Mouse (Mus musculus): ENCODE results near the gene Lrmda.

The Lrmda gene

DNA sequence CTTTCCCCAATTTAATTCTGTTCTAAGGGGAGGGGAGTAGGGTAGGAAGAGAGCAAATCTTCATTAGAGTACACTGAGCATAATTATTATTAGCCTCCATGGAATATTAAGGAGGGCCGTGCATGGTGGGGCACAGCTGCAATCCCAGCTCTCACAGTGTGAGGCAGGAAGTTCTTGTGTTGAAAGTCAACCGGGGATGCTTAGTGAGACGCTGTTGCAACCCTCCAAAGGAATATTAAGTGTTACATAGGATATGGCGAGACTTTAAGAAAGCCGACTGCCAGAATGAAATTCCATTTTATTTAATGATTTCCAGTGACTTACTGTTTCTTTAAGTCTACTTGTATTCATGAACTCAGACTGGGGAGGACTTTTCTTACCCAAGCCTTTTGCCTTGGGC, 23.9 kb downstream of the Lrmda start:
- DNase-seq (ENCODE audit: extremely low read depth, low read depth): no peak

GRCm38 (mm10) chr14:22046262-22046856, 26.8 kb downstream of the Lrmda start:
- no peak for DNase-seq (ENCODE audit: extremely low read depth, low read depth)

GRCm38 (mm10) chr14:22048068-22048899, 28.8 kb downstream of the Lrmda start:
- no peak for DNase-seq (ENCODE audit: extremely low read depth, low read depth)

GRCm38 (mm10) chr14:22048900-22049199, 29.3 kb downstream of the Lrmda start:
- no peak for DNase-seq (ENCODE audit: extremely low read depth, low read depth)

GRCm38 (mm10) chr14:22049282-22049681, 29.8 kb downstream of the Lrmda start:
- no peak for DNase-seq (ENCODE audit: extremely low read depth, low read depth)

- no peak for DNase-seq (ENCODE audit: extremely low read depth, low read depth)
Observed at GRCm38 (mm10) chr14:22051941-22052664, 32.6 kb downstream of the Lrmda start.

DNA sequence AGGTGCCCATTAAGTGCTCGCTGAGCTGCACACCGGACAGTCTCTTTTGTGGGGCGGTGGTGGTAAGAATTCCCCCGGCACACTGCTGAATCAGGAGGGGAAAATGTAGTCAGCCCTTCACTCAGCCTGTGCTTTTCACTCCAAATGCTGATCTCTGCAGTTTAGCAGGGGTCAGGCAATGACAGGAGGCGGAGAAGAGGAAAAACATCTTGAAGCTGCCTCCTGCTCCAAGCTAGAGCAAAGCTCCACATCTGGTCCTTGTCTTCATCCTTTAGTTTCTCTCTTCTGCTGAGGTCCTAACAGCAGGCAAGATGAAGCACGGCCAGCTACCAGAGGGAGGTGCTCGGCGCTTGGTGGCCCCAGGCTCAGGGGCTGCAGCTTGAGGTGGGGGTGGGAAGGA, 36.1 kb downstream of the Lrmda start:
- DNase-seq (ENCODE audit: extremely low read depth, low read depth): no peak

DNA sequence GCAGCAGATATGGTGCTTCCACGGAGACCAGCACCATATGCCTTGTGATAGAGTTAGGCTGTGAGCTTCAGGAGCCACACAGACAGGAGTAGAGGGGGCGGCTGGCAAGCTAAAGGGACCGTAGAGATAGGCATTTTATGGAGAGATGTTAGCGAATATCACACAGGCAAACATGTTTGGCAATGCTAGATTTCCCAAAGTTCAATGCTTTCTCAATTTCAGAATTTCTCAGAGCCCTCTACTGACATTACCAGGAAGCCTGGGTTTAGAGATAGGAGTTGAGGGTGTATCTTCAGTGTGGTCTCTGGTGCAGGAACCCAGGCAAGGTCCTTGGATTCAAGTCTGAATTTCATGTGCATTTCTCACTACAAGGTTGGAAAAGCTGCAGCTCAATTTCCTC, 36.7 kb downstream of the Lrmda start:
- peak; percentile 49 for DNase-seq (ENCODE audit: extremely low read depth, low read depth)

GRCm38 (mm10) chr14:22058729-22059128, 39.2 kb downstream of the Lrmda start:
- no peak for DNase-seq (ENCODE audit: extremely low read depth, low read depth)

DNA sequence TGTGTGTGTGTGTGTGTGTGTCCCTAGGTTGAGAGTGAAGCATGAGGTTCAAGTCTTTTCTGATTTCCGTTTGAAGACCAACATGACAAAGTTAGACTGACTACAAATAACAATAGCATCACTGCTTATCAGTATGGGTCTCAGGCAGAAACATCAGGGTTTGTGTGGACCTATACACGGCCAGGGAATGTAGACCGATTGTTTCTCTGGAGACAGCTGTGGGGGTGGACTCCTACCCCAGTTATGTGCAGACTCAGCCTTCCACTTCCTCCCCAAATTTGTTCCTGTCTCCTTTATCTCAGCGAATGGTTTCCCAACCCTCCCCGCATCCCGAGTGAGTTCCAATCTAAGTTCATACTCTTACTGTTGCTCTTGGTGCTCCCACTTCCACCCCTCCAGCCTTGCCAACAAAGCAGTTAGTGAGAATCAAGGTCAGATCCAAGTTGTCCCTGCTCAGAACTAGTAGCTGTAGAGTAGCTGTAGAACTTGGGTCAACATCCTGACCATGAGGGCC, 39.9 kb downstream of the Lrmda start:
- DNase-seq (ENCODE audit: extremely low read depth, low read depth): no peak

- no peak for DNase-seq (ENCODE audit: extremely low read depth, low read depth)
Observed at GRCm38 (mm10) chr14:22060787-22061186, 41.3 kb downstream of the Lrmda start.

GRCm38 (mm10) chr14:22062117-22062855, 42.8 kb downstream of the Lrmda start:
- no peak for DNase-seq (ENCODE audit: extremely low read depth, low read depth)

DNA sequence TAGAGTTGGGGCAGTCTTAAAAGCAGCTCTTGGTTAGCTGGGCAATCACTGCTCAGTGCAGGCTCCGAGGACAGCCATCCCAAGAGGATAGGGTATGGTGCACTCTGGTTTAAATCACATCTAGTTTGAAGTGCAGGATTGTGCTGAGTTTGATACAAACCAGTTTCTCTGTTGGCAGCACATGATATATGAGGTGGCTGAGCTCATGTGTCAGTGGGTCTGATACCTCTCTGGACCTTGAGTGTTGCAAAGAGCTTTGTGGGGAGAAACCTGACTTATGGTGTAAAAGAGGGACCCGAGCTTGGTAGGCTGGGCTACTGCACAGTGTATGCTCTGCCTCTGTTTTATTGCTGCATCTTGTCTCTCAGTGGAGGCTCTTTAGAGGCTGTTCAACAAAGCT, 49.7 kb downstream of the Lrmda start:
- DNase-seq (ENCODE audit: extremely low read depth, low read depth): no peak

GRCm38 (mm10) chr14:22073385-22073784, 53.9 kb downstream of the Lrmda start:
- no peak for DNase-seq (ENCODE audit: extremely low read depth, low read depth)

- no peak for DNase-seq (ENCODE audit: extremely low read depth, low read depth)
Observed at GRCm38 (mm10) chr14:22074229-22074628, 54.7 kb downstream of the Lrmda start.

- no peak for DNase-seq (ENCODE audit: extremely low read depth, low read depth)
Observed at GRCm38 (mm10) chr14:22083931-22084330, 64.4 kb downstream of the Lrmda start.

DNA sequence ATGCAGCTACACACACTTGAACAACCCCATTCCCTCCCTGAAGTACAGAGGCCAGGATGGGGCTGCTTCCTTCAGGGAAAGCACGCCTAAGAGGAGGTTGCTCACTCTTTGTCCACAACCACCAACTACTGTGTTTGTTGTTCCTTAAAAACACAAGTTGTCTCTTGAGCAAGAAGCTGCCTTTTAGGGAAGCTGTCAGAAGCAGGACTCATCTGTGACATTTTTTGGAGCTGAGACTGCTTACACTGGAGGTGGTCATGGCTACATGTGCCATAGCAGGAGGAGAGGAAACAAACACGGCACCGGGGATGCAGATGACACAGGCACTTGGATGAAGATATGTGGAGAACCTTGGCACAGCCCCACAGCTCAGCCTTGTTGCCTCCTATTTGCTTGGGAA, 65.9 kb downstream of the Lrmda start:
- DNase-seq (ENCODE audit: extremely low read depth, low read depth): no peak

GRCm38 (mm10) chr14:22088604-22089003, 69.1 kb downstream of the Lrmda start:
- DNase-seq (ENCODE audit: extremely low read depth, low read depth): no peak

DNA sequence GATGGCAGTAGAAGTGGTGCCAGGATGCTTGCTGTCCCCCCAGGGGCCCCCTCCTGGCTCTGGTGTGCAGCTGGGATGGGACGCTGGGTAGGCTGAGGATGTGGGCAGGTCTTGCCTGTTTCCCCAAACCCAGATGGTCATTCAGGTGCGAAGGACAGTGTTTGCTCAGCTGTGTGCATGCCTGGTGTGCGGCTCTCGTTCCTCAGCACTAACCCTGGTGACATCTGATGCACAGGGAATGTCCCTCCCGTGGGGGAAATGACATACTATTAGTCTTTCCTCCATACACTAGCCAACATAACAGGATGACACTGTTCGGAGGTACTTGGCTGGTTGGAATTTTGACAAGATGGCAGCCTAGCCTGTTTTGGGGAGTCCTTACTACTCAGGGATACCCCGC, 69.8 kb downstream of the Lrmda start:
- DNase-seq (ENCODE audit: extremely low read depth, low read depth): no peak

- DNase-seq (ENCODE audit: extremely low read depth, low read depth): no peak
Observed at GRCm38 (mm10) chr14:22089866-22090470, 70.5 kb downstream of the Lrmda start.

- no peak for DNase-seq (ENCODE audit: extremely low read depth, low read depth)
Observed at GRCm38 (mm10) chr14:22090778-22091211, 71.3 kb downstream of the Lrmda start.
